ENCODE assay signal across 23 mouse cellular contexts in the genomic region with DNA sequence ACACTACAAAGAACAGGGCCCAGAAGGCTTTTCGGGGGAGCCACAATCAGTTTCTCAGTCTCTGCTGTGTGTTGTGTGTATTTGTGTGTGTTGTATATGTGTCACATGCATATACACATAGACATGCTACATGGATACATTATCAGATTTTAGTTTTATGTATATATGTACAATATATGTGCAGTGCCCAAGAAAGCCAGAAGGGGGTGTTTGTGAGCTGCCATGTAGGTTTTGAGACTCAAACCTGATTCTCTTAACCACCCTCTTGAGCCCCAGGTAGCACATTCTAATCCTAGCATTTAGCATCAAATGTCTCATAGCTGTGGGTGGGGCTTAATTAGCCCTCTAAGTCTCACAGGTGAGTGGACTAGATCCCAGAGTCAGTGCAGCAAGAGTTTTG. TPM values are rescaled to one million over a fixed set of nuclear protein-coding genes. Genes with fewer than 3 reads are reported as not detected.
DNase-seq lines count a peak whose midpoint lies in the region; ATAC-seq and TF ChIP-seq lines count a peak whose summit lies in the region.
"Had no signal": no experiment of that assay in that cellular context is flagged by ENCODE, and none has a peak within 500 bp of the region (broad histone marks: within the 10 kb centered on the region; RNA-seq: fewer than 3 reads in every experiment).

No protein-coding gene starts in this region.

- no peak overlapping the region for H3K9ac ChIP-seq in hindbrain, postnatal 0 days (replicated peaks; ENCODE audit: low read length)
- H3K9ac ChIP-seq in hindbrain, embryonic 14.5 days, result no peak overlapping the region
- no peak overlapping the region for H3K9ac ChIP-seq in lung, embryonic 14.5 days
- H3K9ac ChIP-seq in intestine, postnatal 0 days (ENCODE audit: low read depth, low read length), result no peak overlapping the region
- H3K9ac ChIP-seq: forebrain, postnatal 0 days; heart, embryonic 15.5 days; hindbrain, embryonic 13.5 days; limb, embryonic 13.5 days; liver, embryonic 15.5 days had no signal

- TF ChIP-seq CTCF in hindbrain, postnatal 0 days (IDR thresholded peaks at IDR 0.05; ENCODE audit: low read depth), result peak; percentile 12; the same call in 1 of the 2 replicates
- peak; percentile 31 for TF ChIP-seq CTCF in lung, embryonic 14.5 days (IDR thresholded peaks at IDR 0.05; ENCODE audit: low read depth)
- TF ChIP-seq CTCF in E14TG2a.4 (conservative IDR thresholded peaks at IDR 0.05; ENCODE audit: low read length), result peak; percentile 14; the same call in 1 of the 2 replicates
- TF ChIP-seq CTCF in intestine, postnatal 0 days (IDR thresholded peaks at IDR 0.05; ENCODE audit: low read depth), result peak; percentile 49

- no peak for DNase-seq in hindbrain, postnatal 0 days (ENCODE audit: low spot score)
- DNase-seq in hindbrain, embryonic 14.5 days (ENCODE audit: low spot score), result no peak
- no peak for DNase-seq in lung, embryonic 14.5 days
- DNase-seq in lung, postnatal 14 days, result no peak
- no peak for DNase-seq in adrenal gland, postnatal 25 days
- DNase-seq in urinary bladder, postnatal 10 days (ENCODE audit: low spot score), result no peak
- DNase-seq: cerebellum, adult 11-12 months; cerebellum, postnatal 10 days; forebrain, postnatal 0 days; gastrocnemius, postnatal 36 days; heart, postnatal 36 days; kidney, adult 11 months; lung, postnatal 10 days; midbrain, embryonic 14.5 days; thymus, postnatal 25 days had no signal

- H3K27me3 ChIP-seq in hindbrain, postnatal 0 days (ENCODE audit: insufficient read depth, low read length), result no peaks in the 10 kb centered on the region
- no peaks in the 10 kb centered on the region for H3K27me3 ChIP-seq in hindbrain, embryonic 14.5 days (ENCODE audit: control insufficient read depth, insufficient read depth, low read length)
- no peaks in the 10 kb centered on the region for H3K27me3 ChIP-seq in lung, embryonic 14.5 days (ENCODE audit: insufficient read depth, low read length)
- H3K27me3 ChIP-seq in E14TG2a.4 (ENCODE audit: insufficient read depth, low read length), result no peaks in the 10 kb centered on the region
- no peaks in the 10 kb centered on the region for H3K27me3 ChIP-seq in intestine, postnatal 0 days (replicated peaks; ENCODE audit: control insufficient read depth, insufficient read depth, low read length)
- H3K27me3 ChIP-seq: heart, embryonic 15.5 days; hindbrain, embryonic 13.5 days; limb, embryonic 13.5 days; liver, embryonic 15.5 days had no signal

- 97% methylated on average over 1 of the region's 1 CpGs for WGBS in hindbrain, postnatal 0 days
- WGBS in hindbrain, embryonic 14.5 days, result 96% methylated on average over 1 of the region's 1 CpGs
- 77% methylated on average over 1 of the region's 1 CpGs for WGBS in lung, embryonic 14.5 days
- 76% methylated on average over 1 of the region's 1 CpGs for WGBS in intestine, postnatal 0 days

- no peak for ATAC-seq in hindbrain, postnatal 0 days
- ATAC-seq in hindbrain, embryonic 14.5 days (ENCODE audit: low FRiP score), result no peak
- no peak for ATAC-seq in lung, embryonic 14.5 days (ENCODE audit: insufficient read depth)
- ATAC-seq in intestine, postnatal 0 days, result no peak
- ATAC-seq: forebrain, postnatal 0 days had no signal

- H3K9me3 ChIP-seq in hindbrain, postnatal 0 days (ENCODE audit: low read length), result 0 out of 2 replicates have a peak, but pooled peaks cover 3% of the 10 kb centered on the region
- H3K9me3 ChIP-seq in hindbrain, embryonic 14.5 days (ENCODE audit: control insufficient read depth, low read length), result no peaks in the 10 kb centered on the region
- no peaks in the 10 kb centered on the region for H3K9me3 ChIP-seq in lung, embryonic 14.5 days (ENCODE audit: low read depth, low read length)
- H3K9me3 ChIP-seq in E14TG2a.4 (ENCODE audit: low read length), result peaks cover 21% of the 10 kb centered on the region
- H3K9me3 ChIP-seq in intestine, postnatal 0 days (ENCODE audit: control insufficient read depth), result no peaks in the 10 kb centered on the region
- H3K9me3 ChIP-seq: forebrain, embryonic 10.5 days; heart, embryonic 15.5 days; hindbrain, embryonic 13.5 days; limb, embryonic 13.5 days; liver, embryonic 15.5 days had no signal

- no peak overlapping the region for H3K27ac ChIP-seq in hindbrain, postnatal 0 days
- no peak overlapping the region for H3K27ac ChIP-seq in hindbrain, embryonic 14.5 days
- H3K27ac ChIP-seq in lung, embryonic 14.5 days (ENCODE audit: low read depth), result no peak overlapping the region
- no peak overlapping the region for H3K27ac ChIP-seq in intestine, postnatal 0 days (ENCODE audit: low read depth, low read length)
- H3K27ac ChIP-seq: forebrain, embryonic 10.5 days; heart, embryonic 15.5 days; hindbrain, embryonic 13.5 days; limb, embryonic 13.5 days; liver, embryonic 15.5 days had no signal

- no peak overlapping the region for H3K4me3 ChIP-seq in hindbrain, postnatal 0 days (ENCODE audit: low read length)
- H3K4me3 ChIP-seq in hindbrain, embryonic 14.5 days (replicated peaks; ENCODE audit: low read length), result no peak overlapping the region
- no peak overlapping the region for H3K4me3 ChIP-seq in lung, embryonic 14.5 days (ENCODE audit: low read depth, low read length)
- H3K4me3 ChIP-seq in E14TG2a.4 (replicated peaks; ENCODE audit: low read length), result no peak overlapping the region
- no peak overlapping the region for H3K4me3 ChIP-seq in intestine, postnatal 0 days (ENCODE audit: low read depth, low read length)
- H3K4me3 ChIP-seq: forebrain, embryonic 10.5 days; heart, embryonic 15.5 days; hindbrain, embryonic 13.5 days; limb, embryonic 13.5 days; liver, embryonic 15.5 days; myocyte had no signal

- no peak overlapping the region for H3K4me2 ChIP-seq in hindbrain, postnatal 0 days (ENCODE audit: low read depth, low read length)
- no peak overlapping the region for H3K4me2 ChIP-seq in hindbrain, embryonic 14.5 days (replicated peaks)
- no peak overlapping the region for H3K4me2 ChIP-seq in lung, embryonic 14.5 days
- no peak overlapping the region for H3K4me2 ChIP-seq in intestine, postnatal 0 days (replicated peaks; ENCODE audit: low read depth)
- H3K4me2 ChIP-seq: heart, embryonic 15.5 days; hindbrain, embryonic 13.5 days; limb, embryonic 13.5 days; liver, embryonic 15.5 days had no signal

- no peaks in the 10 kb centered on the region for H3K4me1 ChIP-seq in hindbrain, postnatal 0 days (ENCODE audit: insufficient read depth, low read length)
- no peaks in the 10 kb centered on the region for H3K4me1 ChIP-seq in hindbrain, embryonic 14.5 days (replicated peaks; ENCODE audit: control insufficient read depth, insufficient read depth, low read length)
- peaks cover 10% of the 10 kb centered on the region for H3K4me1 ChIP-seq in lung, embryonic 14.5 days (ENCODE audit: insufficient read depth)
- H3K4me1 ChIP-seq in E14TG2a.4 (replicated peaks; ENCODE audit: low read depth, low read length), result no peaks in the 10 kb centered on the region
- H3K4me1 ChIP-seq in intestine, postnatal 0 days (replicated peaks; ENCODE audit: control insufficient read depth, insufficient read depth, low read length), result no peaks in the 10 kb centered on the region; the same call in 1 of the 2 replicates
- H3K4me1 ChIP-seq: hindbrain, embryonic 13.5 days; limb, embryonic 13.5 days had no signal

- H3K36me3 ChIP-seq in hindbrain, postnatal 0 days (ENCODE audit: insufficient read depth, low read length), result no peaks in the 10 kb centered on the region
- no peaks in the 10 kb centered on the region for H3K36me3 ChIP-seq in hindbrain, embryonic 14.5 days (replicated peaks; ENCODE audit: control insufficient read depth, insufficient read depth)
- no peaks in the 10 kb centered on the region for H3K36me3 ChIP-seq in lung, embryonic 14.5 days (ENCODE audit: insufficient read depth)
- no peaks in the 10 kb centered on the region for H3K36me3 ChIP-seq in E14TG2a.4 (ENCODE audit: insufficient read depth, low read length)
- no peaks in the 10 kb centered on the region for H3K36me3 ChIP-seq in intestine, postnatal 0 days (ENCODE audit: control insufficient read depth, insufficient read depth)
- H3K36me3 ChIP-seq: forebrain, embryonic 10.5 days; heart, embryonic 15.5 days; hindbrain, embryonic 13.5 days; limb, embryonic 13.5 days; liver, embryonic 15.5 days had no signal

RNA-seq across cellular contexts. Expression of a gene that starts 35.7 kb away (rescaled TPM):
- 143 and 171 TPM in 2 replicates for total RNA-seq in hindbrain, postnatal 0 days (2014; rRNA removed)
- 177 and 182 TPM in 2 replicates for polyA plus RNA-seq in hindbrain, postnatal 0 days (2015; fragmentation: Nextera tagmentation; extraction: Ambion mirVana)
- polyA plus RNA-seq in hindbrain, embryonic 14.5 days (2014; fragmentation: Nextera tagmentation; extraction: Ambion mirVana), result 161 and 166 TPM in 2 replicates
- 116 and 117 TPM in 2 replicates for polyA plus RNA-seq in lung, embryonic 14.5 days (2014; fragmentation: Nextera tagmentation; extraction: Ambion mirVana)
- polyA plus RNA-seq in intestine, postnatal 0 days (2015; fragmentation: Nextera tagmentation; extraction: Ambion mirVana), result 171 and 174 TPM in 2 replicates
- 104 and 112 TPM in 2 replicates for total RNA-seq in adrenal gland, postnatal 25 days (2021)

RNA-seq across cellular contexts. Expression of a gene that starts 43.4 kb away (rescaled TPM):
- total RNA-seq in hindbrain, postnatal 0 days (2014; rRNA removed), result 22.5 and 24.9 TPM in 2 replicates
- 23.2 and 24.0 TPM in 2 replicates for polyA plus RNA-seq in hindbrain, postnatal 0 days (2015; fragmentation: Nextera tagmentation; extraction: Ambion mirVana)
- polyA plus RNA-seq in hindbrain, embryonic 14.5 days (2014; fragmentation: Nextera tagmentation; extraction: Ambion mirVana), result 35.9 and 38.0 TPM in 2 replicates
- polyA plus RNA-seq in lung, embryonic 14.5 days (2014; fragmentation: Nextera tagmentation; extraction: Ambion mirVana), result 22.7 TPM in 2 replicates
- polyA plus RNA-seq in intestine, postnatal 0 days (2015; fragmentation: Nextera tagmentation; extraction: Ambion mirVana), result 14.6 and 15.4 TPM in 2 replicates
- 7.4 and 7.7 TPM in 2 replicates for total RNA-seq in adrenal gland, postnatal 25 days (2021)
